19 mouse cellular contexts compared by ENCODE assay signal in the genomic region with DNA sequence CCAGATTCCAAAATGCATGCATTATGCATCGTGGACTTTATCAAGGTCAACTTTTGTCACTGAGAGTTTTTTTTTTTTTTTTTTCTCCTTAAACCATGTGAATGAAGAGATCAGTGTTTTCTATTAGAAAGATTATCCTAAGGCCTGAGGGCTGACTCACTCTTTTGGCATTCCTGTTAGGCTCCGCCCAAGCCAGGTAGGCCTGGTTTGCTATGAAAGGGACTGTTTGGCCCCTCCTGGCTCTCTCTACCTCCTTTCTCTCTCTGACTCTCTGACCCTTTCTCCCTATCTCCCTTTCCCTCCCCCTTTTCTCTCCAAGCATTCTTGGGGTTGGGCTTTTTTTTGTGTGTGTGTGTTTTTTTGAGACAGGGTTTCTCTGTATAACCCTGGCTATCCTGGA. TPM values are rescaled to one million over a fixed set of nuclear protein-coding genes. Genes with fewer than 3 reads are reported as not detected.
"Had no signal": no experiment of that assay in that cellular context is flagged by ENCODE, and none has a peak within 500 bp of the region (broad histone marks: within the 10 kb centered on the region; RNA-seq: fewer than 3 reads in every experiment).

No protein-coding gene starts in this region.

- H3K4me1 ChIP-seq: midbrain, embryonic 13.5 days had no signal

- H3K27ac ChIP-seq: limb, embryonic 13.5 days; liver, embryonic 14.5 days; midbrain, embryonic 13.5 days had no signal

- H3K4me2 ChIP-seq: limb, embryonic 13.5 days; lung, embryonic 14.5 days; midbrain, embryonic 13.5 days had no signal

- DNase-seq: kidney, adult 2 months; kidney, postnatal 36 days; layer of hippocampus, adult 9-11 months; layer of hippocampus, postnatal 36 days; lung, embryonic 14.5 days; right cerebral cortex, postnatal 25 days; thymus, postnatal 4 days had no signal

- H3K9me3 ChIP-seq: limb, embryonic 13.5 days; midbrain, embryonic 13.5 days had no signal

- H3K36me3 ChIP-seq: limb, embryonic 13.5 days; midbrain, embryonic 13.5 days had no signal

- H3K27me3 ChIP-seq: limb, embryonic 13.5 days; midbrain, embryonic 13.5 days had no signal

- H3K4me3 ChIP-seq: limb, embryonic 13.5 days; midbrain, embryonic 13.5 days had no signal

- ATAC-seq: midbrain, embryonic 13.5 days had no signal

- H3K9ac ChIP-seq: limb, embryonic 13.5 days; liver, embryonic 14.5 days; lung, embryonic 14.5 days; midbrain, embryonic 13.5 days had no signal

RNA-seq across cellular contexts. Expression of a gene that starts 23.7 kb away (rescaled TPM):
- total RNA-seq: layer of hippocampus, adult 18-20 months; layer of hippocampus, postnatal 36 days; left cerebral cortex, adult 8-10 months; left cerebral cortex, postnatal 36 days; liver, adult 2 months; megakaryocyte progenitor cell, adult 5-6 weeks; midbrain, postnatal 0 days had no signal
- polyA plus RNA-seq: kidney, adult 2 months; liver, adult 2 months; liver, embryonic 14.5 days; midbrain, embryonic 13.5 days; midbrain, postnatal 0 days; neural tube, embryonic 14.5 days; small intestine, adult 2 months; testis, adult 2 months had no signal
